Mouse (Mus musculus) testis, postnatal 14 days (tissue): ENCODE data around the gene Pgls.

Experiments used
- DNase-seq: peaks from one replicate; pipeline ENCODE4 v3.0.0; 2021; ENCODE audit warnings: low spot score

Pgls gene

GRCm38 (mm10) chr8:71638321-71638720 lies 46.3 kb downstream of the Pgls start:
- no peak for DNase-seq

GRCm38 (mm10) chr8:71639318-71639717 lies 47.3 kb downstream of the Pgls start:
- DNase-seq = no peak

DNA sequence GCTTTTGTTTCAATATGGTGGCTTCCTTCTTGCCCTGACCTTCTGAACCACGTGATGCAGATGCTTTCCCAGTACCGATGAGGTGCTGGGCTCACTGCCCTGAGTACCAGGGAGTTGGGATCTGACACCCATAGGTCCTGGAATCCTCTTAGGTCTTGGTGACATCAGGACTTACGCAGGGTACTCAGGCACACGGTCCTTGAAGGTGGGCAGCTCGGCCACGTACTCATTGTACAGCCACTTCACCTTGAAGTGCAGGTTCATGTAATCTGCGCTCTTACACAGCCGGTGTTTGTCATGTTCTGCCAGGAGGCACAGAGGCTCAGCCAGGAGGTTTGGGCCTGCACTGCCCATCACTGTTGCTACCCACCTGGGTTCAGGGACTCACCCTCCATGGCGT lies 53.5 kb downstream of the Pgls start:
- DNase-seq = no peak
